Mouse (Mus musculus) c-Kit-negative CD71-positive TER-119-positive erythroid progenitor cells, embryonic 14.5 days (primary cell): Measurements from ENCODE around the gene Scgb1b30.
"Not testable (repeated sequence)": the region's sequence is repeated elsewhere in the genome, so short reads cannot be mapped to it uniquely, and the experiment has no call there.

Experiments used
- DNase-seq: peaks from one replicate; pipeline ENCODE4 v3.0.0-alpha.2; 2013; ENCODE audit warnings: low read depth, low spot score

Gene Scgb1b30

GRCm38 (mm10) chr7:34094911-34095481 lies at the start of gene Scgb1b30:
Gene Scgb1b30, plus strand, starts transcription at chr7:34095431.
- no peak for DNase-seq

- not testable (repeated sequence) for DNase-seq
Measured at GRCm38 (mm10) chr7:34068132-34068531, 27.1 kb upstream of the Scgb1b30 start.

- DNase-seq, result no peak
Measured at GRCm38 (mm10) chr7:34100002-34100401, 4.8 kb downstream of the Scgb1b30 start.

- DNase-seq, result no peak
Measured at GRCm38 (mm10) chr7:34101276-34101675, 6.0 kb downstream of the Scgb1b30 start.

- no peak for DNase-seq
Measured at GRCm38 (mm10) chr7:34109190-34109589, 14.0 kb downstream of the Scgb1b30 start.

GRCm38 (mm10) chr7:34116601-34117000 lies 21.4 kb downstream of the Scgb1b30 start:
- DNase-seq, result no peak

- not testable (repeated sequence) for DNase-seq
Measured at GRCm38 (mm10) chr7:34120636-34121035, 25.4 kb downstream of the Scgb1b30 start.

GRCm38 (mm10) chr7:34122987-34123720 lies 27.9 kb downstream of the Scgb1b30 start:
- DNase-seq, result no peak

GRCm38 (mm10) chr7:34125346-34125745 lies 30.1 kb downstream of the Scgb1b30 start:
- no peak for DNase-seq

GRCm38 (mm10) chr7:34126291-34126690 lies 31.1 kb downstream of the Scgb1b30 start:
- no peak for DNase-seq

GRCm38 (mm10) chr7:34131118-34131517 lies 35.9 kb downstream of the Scgb1b30 start:
- DNase-seq, result no peak

GRCm38 (mm10) chr7:34131959-34132354 lies 36.7 kb downstream of the Scgb1b30 start:
- no peak for DNase-seq

- DNase-seq, result no peak
Measured at GRCm38 (mm10) chr7:34132355-34133079, 37.3 kb downstream of the Scgb1b30 start.

- no peak for DNase-seq
Measured at GRCm38 (mm10) chr7:34133117-34133762, 38.0 kb downstream of the Scgb1b30 start, which contains the start of gene Wtip. Gene Wtip, minus strand, starts transcription at chr7:34133268.

GRCm38 (mm10) chr7:34134336-34134735 lies 39.1 kb downstream of the Scgb1b30 start:
- DNase-seq, result no peak

GRCm38 (mm10) chr7:34139493-34139892 lies 44.3 kb downstream of the Scgb1b30 start:
- DNase-seq, result no peak

- no peak for DNase-seq
Measured at GRCm38 (mm10) chr7:34141123-34141522, 45.9 kb downstream of the Scgb1b30 start.

GRCm38 (mm10) chr7:34147193-34147592 lies 52.0 kb downstream of the Scgb1b30 start:
- peak; percentile 8 for DNase-seq
